Mouse (Mus musculus) heart, postnatal 25 days (tissue): ENCODE results near the gene Sult5a1. TPM values are rescaled to one million over a fixed set of nuclear protein-coding genes. Genes with fewer than 3 reads are reported as not detected.
"Not testable (repeated sequence)": the region's sequence is repeated elsewhere in the genome, so short reads cannot be mapped to it uniquely, and the experiment has no call there.

Source experiments
- DNase-seq: peaks from one replicate; pipeline ENCODE4 v3.0.0; 2022; ENCODE audit warnings: low spot score
- intact Hi-C: fragments of 180-260 bp; cut with DNase I; formaldehyde crosslinking; loops from one replicate; pipeline ENCODE4 v1.15.1; 2025
- microRNA-seq: library from miRNA; unstranded; fragments of <30 nt; microRNA quantifications from one replicate; pipeline ENCODE4 v1.2.0, GENCODE M21; 2022
- total RNA-seq, 2 experiments: library from RNA; stranded (reverse); gene quantifications; 2 replicates each; pipeline ENCODE4 v1.2.3; 2021

Gene Sult5a1
- total RNA-seq, 2 experiments from 2014 or later = 0.56 to 1.1 TPM

- no peak for DNase-seq
- intact Hi-C loops = loop anchor here (2.0 to 5.0 kb wide), 2 partner anchors 37 to 197 kb away; no protein-coding TSS in a partner anchor
These were observed 53.9 kb downstream of the Sult5a1 start for GRCm38 (mm10) chr8:123104046-123104767.

GRCm38 (mm10) chr8:123103285-123103684, 54.8 kb downstream of the Sult5a1 start:
- DNase-seq = no peak
- intact Hi-C loops = loop anchor here (5.0 kb wide), 1 partner anchor 36 kb away; no protein-coding TSS in a partner anchor

GRCm38 (mm10) chr8:123102855-123103254, 55.3 kb downstream of the Sult5a1 start:
- intact Hi-C loops = loop anchor here (5.0 kb wide), 1 partner anchor 36 kb away; no protein-coding TSS in a partner anchor
- DNase-seq = not testable (repeated sequence)

GRCm38 (mm10) chr8:123101735-123102685, 56.1 kb downstream of the Sult5a1 start, which contains the start of gene Rpl13:
Gene Rpl13, plus strand, starts transcription at chr8:123102350.
- DNase-seq = peak; percentile 95
- intact Hi-C loops = loop anchor here (5.0 kb wide), 1 partner anchor 35 kb away; no protein-coding TSS in a partner anchor

- DNase-seq = no peak
- intact Hi-C loops = loop anchor here (5.0 kb wide), 1 partner anchor 34 kb away; no protein-coding TSS in a partner anchor
These were observed 56.9 kb downstream of the Sult5a1 start for GRCm38 (mm10) chr8:123101244-123101643.

GRCm38 (mm10) chr8:123100288-123100687, 57.8 kb downstream of the Sult5a1 start:
- no peak for DNase-seq
- intact Hi-C loops = loop anchor here (5.0 kb wide), 1 partner anchor 33 kb away; no protein-coding TSS in a partner anchor

GRCm38 (mm10) chr8:123097786-123098584, 60.1 kb downstream of the Sult5a1 start:
- intact Hi-C loops = no loop called here
- no peak for DNase-seq

GRCm38 (mm10) chr8:123097216-123097615, 60.9 kb downstream of the Sult5a1 start:
- no peak for DNase-seq
- intact Hi-C loops = no loop called here

Small RNA genes lying within 50 kb of the gene (microRNA-seq; reads per million reads assigned to microRNA genes)
- gene Mir7079 = not detected
- 4.2 reads per million, percentile 9 among the genes with 10 or more reads in this experiment for gene Mir7080

Other genes with a start within 250 kb of the Sult5a1 start
- gene Ankrd11, start 116.0 kb downstream of the Sult5a1 start, total RNA-seq = 10 to 100 TPM; 63.7 to 73.0 TPM
- gene Spg7, start 95.4 kb downstream of the Sult5a1 start, total RNA-seq = 10 to 100 TPM; 77.4 to 78.7 TPM
- gene Rpl13, start 56.0 kb downstream of the Sult5a1 start, total RNA-seq = 100 to 1,000 TPM; 426 to 434 TPM
- under 1 TPM; 0.36 to 0.39 TPM for gene Cpne7, start 40.9 kb downstream of the Sult5a1 start, total RNA-seq
- 10 to 100 TPM; 29.6 to 30.7 TPM for gene Dpep1, start 27.9 kb upstream of the Sult5a1 start, total RNA-seq
- gene Chmp1a, start 54.4 kb upstream of the Sult5a1 start, total RNA-seq = 10 to 100 TPM; 57.1 to 68.6 TPM
- 10 to 100 TPM; 30.2 to 30.6 TPM for gene Spata33, start 54.5 kb upstream of the Sult5a1 start, total RNA-seq
- 10 to 100 TPM; 22.7 to 24.3 TPM for gene Cdk10, start 66.5 kb upstream of the Sult5a1 start, total RNA-seq
- gene Spata2l, start 77.9 kb upstream of the Sult5a1 start, total RNA-seq = 1 to 10 TPM; 5.9 to 6.8 TPM
- 10 to 100 TPM; 11.9 to 12.1 TPM for gene Zfp276, start 95.9 kb upstream of the Sult5a1 start, total RNA-seq
- gene Vps9d1, start 96.0 kb upstream of the Sult5a1 start, total RNA-seq = 10 to 100 TPM; 29.9 to 31.2 TPM
- 1 to 10 TPM; 1.7 to 3.0 TPM for gene Fanca, start 160.3 kb upstream of the Sult5a1 start, total RNA-seq
- gene Spire2, start 174.4 kb upstream of the Sult5a1 start, total RNA-seq = under 1 TPM; 0.10 to 0.20 TPM
- 100 to 1,000 TPM; 113 to 157 TPM for gene Tcf25, start 215.4 kb upstream of the Sult5a1 start, total RNA-seq
- not detected for gene Mc1r, start 248.8 kb upstream of the Sult5a1 start, total RNA-seq